Comparison of ENCODE assay signal across 9 mouse cellular contexts in the genomic region with DNA sequence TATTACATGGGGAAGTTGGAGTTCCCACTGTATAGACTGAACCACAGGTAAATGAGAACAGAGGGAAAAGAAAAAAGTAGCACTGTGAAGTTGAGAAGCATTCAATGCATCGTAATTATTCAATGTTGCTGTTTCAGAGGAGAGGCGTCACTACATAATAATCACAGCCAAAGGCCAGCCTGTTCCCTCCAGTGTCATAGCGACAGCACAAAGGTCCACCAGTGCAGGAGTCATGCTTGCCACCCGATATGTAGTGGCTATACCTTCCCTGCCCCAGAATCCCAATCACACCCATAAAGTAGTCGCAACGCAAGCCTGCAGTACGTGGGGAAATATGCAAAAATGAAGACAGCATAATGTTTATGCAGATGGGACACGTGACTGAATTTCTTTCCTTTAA.
DNase-seq lines count a peak whose midpoint lies in the region; ATAC-seq and TF ChIP-seq lines count a peak whose summit lies in the region.
"Had no signal": no experiment of that assay in that cellular context is flagged by ENCODE, and none has a peak within 500 bp of the region (broad histone marks: within the 10 kb centered on the region; RNA-seq: fewer than 3 reads in every experiment).

No protein-coding gene starts in this region.

- H3K4me3 ChIP-seq in heart, embryonic 11.5 days (ENCODE audit: low read depth, low read length): no peak overlapping the region
- H3K4me3 ChIP-seq in midbrain, embryonic 12.5 days: no peak overlapping the region
- H3K4me3 ChIP-seq in midbrain, postnatal 0 days (ENCODE audit: low read depth, low read length): no peak overlapping the region
- H3K4me3 ChIP-seq in liver, embryonic 11.5 days (ENCODE audit: low read depth, low read length): no peak overlapping the region
- H3K4me3 ChIP-seq in stomach, postnatal 0 days (ENCODE audit: low read depth, low read length): no peak overlapping the region

- no peak for TF ChIP-seq EP300 in stomach, postnatal 0 days (optimal IDR thresholded peaks at IDR 0.05)

- 87% methylated on average over 8 of the region's 8 CpGs for WGBS in heart, embryonic 11.5 days (ENCODE audit: insufficient replicate concordance)
- 85% methylated on average over 8 of the region's 8 CpGs for WGBS in midbrain, embryonic 12.5 days
- WGBS in midbrain, postnatal 0 days: 64% methylated on average over 8 of the region's 8 CpGs
- 87% methylated on average over 8 of the region's 8 CpGs for WGBS in liver, embryonic 11.5 days
- 70% methylated on average over 8 of the region's 8 CpGs for WGBS in stomach, postnatal 0 days

- ATAC-seq in heart, embryonic 11.5 days (replicated peaks; ENCODE audit: insufficient number of reproducible peaks, low FRiP score, low TSS enrichment): no peak
- ATAC-seq in midbrain, embryonic 12.5 days (ENCODE audit: low FRiP score, low read depth): no peak
- no peak for ATAC-seq in midbrain, postnatal 0 days (ENCODE audit: low FRiP score)
- ATAC-seq in liver, embryonic 11.5 days (replicated peaks; ENCODE audit: low FRiP score): no peak
- peak; percentile 49; the same call in 1 of the 2 replicates for ATAC-seq in stomach, postnatal 0 days (ENCODE audit: low FRiP score, low TSS enrichment)
- ATAC-seq in monocyte, adult 5-6 weeks (replicated peaks; ENCODE audit: insufficient number of reproducible peaks, low FRiP score, low TSS enrichment, poor library complexity, severe bottlenecking): no peak

- no peak for DNase-seq in heart, adult 8-10 months (ENCODE audit: low spot score)
- no peak for DNase-seq in midbrain, postnatal 0 days (ENCODE audit: low spot score)
- DNase-seq in liver, embryonic 11.5 days (ENCODE audit: low spot score): no peak
- DNase-seq in stomach, postnatal 0 days (ENCODE audit: low spot score): no peak
- no peak for DNase-seq in right cerebral cortex, postnatal 4 days
- DNase-seq: adrenal gland, adult 8-10 months had no signal

- peaks cover 10% of the 10 kb centered on the region for H3K4me1 ChIP-seq in heart, embryonic 11.5 days (ENCODE audit: control insufficient read depth, insufficient read depth, low read length)
- H3K4me1 ChIP-seq in midbrain, embryonic 12.5 days: peaks cover 10% of the 10 kb centered on the region
- no peaks in the 10 kb centered on the region for H3K4me1 ChIP-seq in midbrain, postnatal 0 days (ENCODE audit: insufficient read depth, low read length)
- H3K4me1 ChIP-seq in liver, embryonic 11.5 days (replicated peaks; ENCODE audit: control insufficient read depth, insufficient read depth, low read length): peaks cover 9% of the 10 kb centered on the region
- no peaks in the 10 kb centered on the region for H3K4me1 ChIP-seq in stomach, postnatal 0 days (replicated peaks; ENCODE audit: control insufficient read depth, insufficient read depth)

- H3K9me3 ChIP-seq in heart, embryonic 11.5 days (replicated peaks; ENCODE audit: control insufficient read depth, low read length): no peaks in the 10 kb centered on the region
- no peaks in the 10 kb centered on the region for H3K9me3 ChIP-seq in midbrain, embryonic 12.5 days
- no peaks in the 10 kb centered on the region for H3K9me3 ChIP-seq in midbrain, postnatal 0 days (ENCODE audit: low read length)
- no peaks in the 10 kb centered on the region for H3K9me3 ChIP-seq in liver, embryonic 11.5 days (ENCODE audit: control insufficient read depth, low read length)
- H3K9me3 ChIP-seq in stomach, postnatal 0 days (ENCODE audit: control insufficient read depth, low read length): no peaks in the 10 kb centered on the region

- H3K27me3 ChIP-seq in heart, embryonic 11.5 days (ENCODE audit: control insufficient read depth, insufficient read depth, low read length): no peaks in the 10 kb centered on the region
- no peaks in the 10 kb centered on the region for H3K27me3 ChIP-seq in midbrain, embryonic 12.5 days
- no peaks in the 10 kb centered on the region for H3K27me3 ChIP-seq in midbrain, postnatal 0 days (ENCODE audit: insufficient read depth, low read length)
- H3K27me3 ChIP-seq in liver, embryonic 11.5 days (replicated peaks; ENCODE audit: control insufficient read depth, insufficient read depth, low read length): no peaks in the 10 kb centered on the region
- H3K27me3 ChIP-seq in stomach, postnatal 0 days (ENCODE audit: control insufficient read depth, insufficient read depth, low read length): no peaks in the 10 kb centered on the region

- TF ChIP-seq CTCF in midbrain, postnatal 0 days (IDR thresholded peaks at IDR 0.05): no peak
- no peak for TF ChIP-seq CTCF in stomach, postnatal 0 days (IDR thresholded peaks at IDR 0.05; ENCODE audit: low read depth)

- H3K9ac ChIP-seq in heart, embryonic 11.5 days (ENCODE audit: low read depth, low read length): no peak overlapping the region
- no peak overlapping the region for H3K9ac ChIP-seq in midbrain, embryonic 12.5 days (replicated peaks)
- no peak overlapping the region for H3K9ac ChIP-seq in midbrain, postnatal 0 days (replicated peaks; ENCODE audit: low read length, poor library complexity, severe bottlenecking)
- no peak overlapping the region for H3K9ac ChIP-seq in liver, embryonic 11.5 days (ENCODE audit: low read depth, low read length)
- H3K9ac ChIP-seq in stomach, postnatal 0 days (ENCODE audit: low read length): no peak overlapping the region

- H3K27ac ChIP-seq in heart, embryonic 11.5 days (ENCODE audit: low read depth, low read length): peak overlapping the region; percentile 57; the same call in 1 of the 2 replicates
- H3K27ac ChIP-seq in midbrain, embryonic 12.5 days (replicated peaks): 0 out of 2 replicates have a peak overlapping the region, but pooled peaks have one; percentile 39
- no peak overlapping the region for H3K27ac ChIP-seq in midbrain, postnatal 0 days (ENCODE audit: low read depth, low read length)
- H3K27ac ChIP-seq in liver, embryonic 11.5 days (ENCODE audit: low read depth, low read length): peak overlapping the region; percentile 40
- peak overlapping the region; percentile 63 for H3K27ac ChIP-seq in stomach, postnatal 0 days (replicated peaks)

- H3K4me2 ChIP-seq in heart, embryonic 11.5 days: no peak overlapping the region
- no peak overlapping the region for H3K4me2 ChIP-seq in midbrain, embryonic 12.5 days (replicated peaks)
- H3K4me2 ChIP-seq in midbrain, postnatal 0 days (ENCODE audit: low read depth, low read length, poor library complexity, severe bottlenecking): no peak overlapping the region
- no peak overlapping the region for H3K4me2 ChIP-seq in liver, embryonic 11.5 days
- 0 out of 2 replicates have a peak overlapping the region, but pooled peaks have one; percentile 2 for H3K4me2 ChIP-seq in stomach, postnatal 0 days (replicated peaks; ENCODE audit: low read depth)

- H3K36me3 ChIP-seq in heart, embryonic 11.5 days (ENCODE audit: control insufficient read depth, insufficient read depth, low read length): peaks cover 5% of the 10 kb centered on the region; the same call in 1 of the 2 replicates
- H3K36me3 ChIP-seq in midbrain, embryonic 12.5 days: peaks cover 11% of the 10 kb centered on the region
- H3K36me3 ChIP-seq in midbrain, postnatal 0 days (ENCODE audit: insufficient read depth, low read length): no peaks in the 10 kb centered on the region
- H3K36me3 ChIP-seq in liver, embryonic 11.5 days (ENCODE audit: control insufficient read depth, insufficient read depth, low read length): no peaks in the 10 kb centered on the region; the same call in 1 of the 2 replicates
- H3K36me3 ChIP-seq in stomach, postnatal 0 days (ENCODE audit: control insufficient read depth, insufficient read depth, low read length): peaks cover 5% of the 10 kb centered on the region; the same call in 1 of the 2 replicates
